Mouse (Mus musculus): ENCODE measurements around the gene Clic4. TPM values are rescaled to one million over a fixed set of nuclear protein-coding genes. Genes with fewer than 3 reads are reported as not detected.

The Clic4 gene
- total RNA-seq (2021), result 10 to 100 TPM; 31.8 to 34.1 TPM

DNA sequence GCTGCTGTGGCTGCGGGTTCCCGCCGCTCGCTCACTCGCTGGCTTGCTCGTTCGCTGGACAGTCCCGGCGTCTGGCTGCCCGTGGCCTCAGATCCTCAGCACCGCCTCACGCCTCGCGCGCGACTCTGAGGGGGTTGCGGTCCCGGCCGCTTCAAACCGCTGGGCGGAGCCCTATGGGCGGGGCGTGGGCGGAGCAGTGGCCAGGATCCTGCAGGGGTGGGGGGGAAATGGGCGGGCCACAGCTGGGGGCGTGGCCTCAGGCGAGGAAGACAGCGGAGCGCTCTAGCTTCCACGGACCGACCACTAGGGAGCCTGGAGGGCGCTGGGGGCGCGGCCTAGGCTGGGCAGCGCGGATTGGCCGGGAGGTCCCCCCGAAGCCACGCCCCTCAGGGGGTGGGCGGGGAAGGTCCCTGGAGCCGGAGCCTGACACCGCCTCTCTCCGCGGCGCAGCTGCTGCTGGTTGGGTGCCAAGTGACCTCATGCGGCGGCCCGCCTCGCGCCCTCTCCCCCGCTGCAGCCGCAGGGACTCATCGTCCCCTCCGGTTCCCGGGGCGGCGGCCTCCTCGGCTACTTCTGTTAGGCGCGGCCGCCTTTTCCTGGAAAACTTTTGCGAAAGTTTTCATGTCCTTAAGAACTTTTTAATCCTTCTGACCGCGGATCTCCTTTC lies at the start of gene Clic4:
Clic4 (minus strand) TSS at position 175 of the 667 bp plus-strand sequence.
- intact Hi-C loops (cut with DNase I), result loop anchor here (2.0 to 5.0 kb wide), 2 partner anchors 46 to 50 kb away; no protein-coding TSS in a partner anchor
- peak; percentile 93 to 97 for DNase-seq (ENCODE audit: low spot score in 2 of 2)

DNA sequence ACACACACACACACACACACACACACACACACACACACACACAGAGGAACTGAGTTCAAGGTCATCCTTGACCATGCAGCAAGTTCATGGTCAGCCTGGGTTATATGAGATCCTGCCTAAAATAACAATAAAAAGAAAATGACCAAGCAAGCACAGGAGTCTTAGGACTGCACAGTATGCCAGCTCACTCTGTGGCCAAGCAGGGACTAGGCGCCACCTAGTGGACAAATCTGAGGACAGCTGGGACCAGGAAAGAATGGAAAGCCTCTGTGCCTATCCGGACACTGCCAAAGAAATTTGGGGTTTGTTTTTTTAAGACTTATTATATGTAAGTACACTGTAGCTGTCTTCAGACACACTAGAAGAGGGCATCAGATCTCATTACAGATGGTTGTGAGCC lies 45.4 kb upstream of the Clic4 start:
- intact Hi-C loops (cut with DNase I), result loop anchor here (1.0 to 2.0 kb wide), 3 partner anchors 45 to 371 kb away; partner anchors contain the start of gene Clic4
- peak; percentile 64 to 74 for DNase-seq (ENCODE audit: low spot score in 2 of 2)

DNA sequence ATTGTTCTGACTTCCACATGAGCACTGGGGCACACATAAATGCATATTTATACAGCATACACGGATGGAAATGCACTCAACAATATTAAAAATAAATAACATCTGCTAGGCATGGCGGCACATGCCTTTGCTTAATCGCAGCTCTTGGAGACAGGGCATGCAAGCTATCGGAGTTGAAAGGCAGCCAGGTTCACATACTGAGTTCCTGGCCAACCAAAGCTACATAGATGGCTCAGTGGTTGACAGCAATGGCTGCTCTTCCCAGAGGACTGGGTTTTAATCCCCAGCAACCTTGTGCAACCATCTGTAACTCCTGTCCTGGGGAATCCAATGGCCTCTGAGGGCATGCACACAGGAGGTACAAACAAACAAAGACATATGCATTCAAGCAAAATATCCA lies 44.9 kb upstream of the Clic4 start:
- no peak for DNase-seq (ENCODE audit: low spot score in 2 of 2)
- intact Hi-C loops (cut with DNase I), result no loop called here

- intact Hi-C loops (cut with DNase I), result no loop called here
Observed at GRCm38 (mm10) chr4:135315287-135315686, 42.7 kb upstream of the Clic4 start.

GRCm38 (mm10) chr4:135314419-135314832 lies 41.8 kb upstream of the Clic4 start:
- intact Hi-C loops (cut with DNase I), result no loop called here

More at GRCm38 (mm10) chr4:135315287-135315686, 42.7 kb upstream of the Clic4 start:
- DNase-seq (ENCODE audit: low spot score in 2 of 2), result no peak

DNA sequence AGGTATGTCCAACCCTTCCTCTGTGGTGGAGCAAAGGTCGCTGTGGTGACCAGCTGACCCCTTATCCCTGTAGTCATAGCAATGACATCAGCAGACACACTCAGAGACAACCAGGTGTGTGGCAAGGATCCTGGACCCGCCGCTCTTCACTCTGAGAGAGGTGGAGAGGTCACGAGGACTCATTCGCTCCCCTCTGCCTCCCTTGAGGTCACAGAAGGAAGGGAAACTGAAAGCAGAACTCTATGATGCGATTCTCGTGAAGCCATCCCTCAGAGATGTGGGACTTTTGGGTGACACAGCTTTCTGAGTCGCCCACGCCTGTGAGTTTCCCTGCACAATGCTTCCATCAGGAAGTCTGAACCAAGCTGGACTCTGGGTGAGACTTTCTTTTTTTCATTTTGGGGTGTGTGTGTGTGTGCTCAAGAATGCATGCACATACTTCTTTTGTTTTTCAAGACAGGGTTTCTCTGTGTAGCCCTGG lies 41.2 kb upstream of the Clic4 start:
- DNase-seq (ENCODE audit: low spot score in 2 of 2), result peak in 1 of 2 experiments; percentile 61
- intact Hi-C loops (cut with DNase I), result no loop called here

More at GRCm38 (mm10) chr4:135314419-135314832, 41.8 kb upstream of the Clic4 start:
- no peak for DNase-seq (ENCODE audit: low spot score in 2 of 2)

GRCm38 (mm10) chr4:135313111-135313691 lies 40.6 kb upstream of the Clic4 start:
- intact Hi-C loops (cut with DNase I), result no loop called here
- DNase-seq (ENCODE audit: low spot score in 2 of 2), result no peak

DNA sequence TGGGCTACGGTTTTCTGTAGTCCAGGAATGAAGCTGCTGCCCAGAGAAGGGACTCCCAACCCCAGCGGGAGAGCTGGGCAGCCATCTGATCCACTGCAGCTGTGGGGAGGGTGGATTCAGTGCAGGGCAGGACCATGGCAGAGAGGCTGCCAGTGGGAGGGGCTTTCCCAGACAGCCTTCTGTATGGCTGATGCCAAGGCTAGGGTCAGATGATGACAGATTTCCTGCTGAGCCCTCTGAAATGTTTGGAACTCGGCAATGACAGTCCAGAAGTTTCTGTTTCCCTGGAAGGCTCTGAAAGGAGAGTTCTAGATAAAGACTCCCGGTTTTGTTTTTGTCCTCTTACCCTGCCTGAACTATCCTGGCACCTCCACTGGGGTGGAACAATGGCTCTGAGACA lies 40.1 kb upstream of the Clic4 start:
- no peak for DNase-seq (ENCODE audit: low spot score in 2 of 2)
- intact Hi-C loops (cut with DNase I), result no loop called here

GRCm38 (mm10) chr4:135310371-135310770 lies 37.8 kb upstream of the Clic4 start:
- DNase-seq (ENCODE audit: low spot score in 2 of 2), result no peak
- intact Hi-C loops (cut with DNase I), result no loop called here

DNA sequence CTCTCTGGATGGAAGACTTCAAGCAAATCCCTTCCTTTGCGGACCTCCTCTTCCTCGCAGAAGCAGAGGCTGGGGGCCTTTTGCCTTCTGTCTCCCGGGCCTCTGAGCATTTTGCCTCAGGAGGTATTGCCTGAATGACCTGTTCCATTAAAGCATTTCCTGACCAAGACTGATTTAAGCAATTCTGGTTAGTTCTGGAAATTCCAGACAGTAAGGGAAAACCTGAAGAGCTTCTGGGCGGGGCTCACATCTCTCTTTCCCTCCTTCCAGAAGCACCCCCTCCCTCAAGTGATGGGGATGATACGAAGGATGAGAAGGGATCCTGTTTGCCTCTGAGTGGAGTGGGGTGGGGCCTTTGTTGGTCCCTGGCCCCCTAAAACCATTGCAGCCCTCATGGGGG lies 37.1 kb upstream of the Clic4 start:
- no peak for DNase-seq (ENCODE audit: low spot score in 2 of 2)
- intact Hi-C loops (cut with DNase I), result no loop called here

- intact Hi-C loops (cut with DNase I), result no loop called here
- DNase-seq (ENCODE audit: low spot score in 2 of 2), result no peak
Observed at GRCm38 (mm10) chr4:135309112-135309659, 36.6 kb upstream of the Clic4 start.

DNA sequence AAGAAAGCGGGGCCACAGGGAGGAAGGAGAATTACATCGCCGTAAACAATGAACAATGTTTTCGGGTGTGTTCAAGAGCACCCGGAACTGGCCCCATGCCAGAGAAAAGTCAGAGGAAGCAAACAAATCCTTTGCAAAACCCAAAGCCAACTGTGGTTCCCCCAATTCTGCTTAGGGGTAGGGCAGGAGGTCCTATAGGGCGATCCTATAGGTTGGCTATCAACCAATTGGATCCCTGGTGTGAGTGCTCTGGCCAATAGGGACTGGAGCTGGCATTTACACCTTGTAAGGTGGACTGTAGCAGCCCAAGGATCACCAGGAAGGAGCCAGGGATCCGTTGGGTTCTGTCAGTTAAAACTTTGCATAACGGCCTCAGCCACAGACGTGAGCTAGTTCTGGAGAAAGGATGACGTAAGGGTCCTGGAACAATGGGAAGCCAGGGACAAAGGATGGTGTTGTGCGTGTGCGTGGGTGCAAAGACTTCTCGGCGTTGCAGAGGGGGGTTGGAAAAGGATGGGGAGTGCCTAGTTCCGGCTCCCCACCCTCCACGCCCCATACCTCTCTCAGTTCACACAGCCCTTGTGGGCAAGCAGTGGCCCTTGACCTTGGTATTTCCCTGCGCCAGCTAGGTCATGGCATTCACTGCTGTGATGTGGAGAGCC lies 34.5 kb upstream of the Clic4 start:
- no peak for DNase-seq (ENCODE audit: low spot score in 2 of 2)
- intact Hi-C loops (cut with DNase I), result no loop called here

- peak in 1 of 2 experiments; percentile 32 for DNase-seq (ENCODE audit: low spot score in 2 of 2)
- intact Hi-C loops (cut with DNase I), result no loop called here
Observed at GRCm38 (mm10) chr4:135306533-135306932, 33.9 kb upstream of the Clic4 start.

DNA sequence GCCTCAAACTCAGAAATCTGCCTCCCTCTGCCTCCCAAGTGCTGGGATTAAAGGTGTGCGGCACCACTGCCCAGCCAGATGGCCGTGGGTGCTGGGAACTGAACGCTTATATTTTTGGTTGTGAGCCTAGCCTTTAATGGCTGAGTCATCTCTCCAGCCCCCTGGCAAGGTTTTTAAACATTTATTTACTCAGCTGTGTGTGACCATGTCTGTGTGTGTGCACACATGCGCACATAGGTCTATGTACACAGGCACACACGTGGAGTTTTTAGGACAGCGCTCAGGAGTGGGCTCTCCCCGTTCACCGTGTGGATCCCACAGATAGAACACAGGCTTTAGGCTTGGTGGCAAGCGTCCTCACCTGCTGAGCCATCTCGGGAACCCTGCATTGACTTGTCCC lies 29.6 kb upstream of the Clic4 start:
- intact Hi-C loops (cut with DNase I), result no loop called here
- DNase-seq (ENCODE audit: low spot score in 2 of 2), result no peak

GRCm38 (mm10) chr4:135301166-135301565 lies 28.6 kb upstream of the Clic4 start:
- intact Hi-C loops (cut with DNase I), result no loop called here
- DNase-seq (ENCODE audit: low spot score in 2 of 2), result no peak

DNA sequence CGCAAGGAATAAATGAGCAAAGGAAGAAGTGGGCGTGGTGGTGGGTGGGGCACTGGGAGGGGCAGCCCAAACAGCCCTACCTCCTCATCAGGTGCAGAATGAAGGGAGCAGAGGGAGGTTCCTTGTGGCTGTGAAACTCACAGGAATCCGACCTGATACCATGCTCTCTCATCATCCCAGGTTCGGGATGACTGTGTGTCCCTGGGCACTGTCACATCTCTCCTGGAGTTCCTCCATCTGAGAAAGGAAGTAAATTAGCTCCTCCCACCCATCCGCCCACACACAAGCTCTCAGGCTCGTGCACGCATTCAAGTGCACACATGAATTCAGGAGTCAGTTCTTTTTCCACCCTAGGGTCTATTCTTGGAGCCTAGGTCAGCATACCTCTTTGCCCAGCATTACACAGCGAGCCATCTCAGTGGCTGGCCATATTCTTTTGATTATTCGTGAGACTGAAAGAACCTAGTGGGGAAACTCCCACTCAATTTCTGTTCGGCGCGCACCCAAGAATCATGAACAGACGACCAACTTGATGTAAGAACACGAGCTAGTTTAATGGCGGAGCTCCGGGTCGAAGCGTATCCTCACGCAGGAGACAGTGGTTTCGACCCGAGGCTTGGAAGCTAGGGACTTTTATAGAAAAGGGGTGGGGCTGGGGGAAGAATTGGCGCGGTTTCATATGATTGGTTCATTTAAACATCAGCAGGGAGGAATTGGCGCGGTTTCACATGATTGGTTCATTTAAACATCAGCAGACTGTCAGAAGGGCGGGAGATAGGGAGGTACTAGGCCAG lies 27.8 kb upstream of the Clic4 start:
- DNase-seq (ENCODE audit: low spot score in 2 of 2), result no peak
- intact Hi-C loops (cut with DNase I), result no loop called here

- intact Hi-C loops (cut with DNase I), result no loop called here
- DNase-seq (ENCODE audit: low spot score in 2 of 2), result no peak
Observed at GRCm38 (mm10) chr4:135298680-135299079, 26.1 kb upstream of the Clic4 start.

- intact Hi-C loops (cut with DNase I), result no loop called here
- DNase-seq (ENCODE audit: low spot score in 2 of 2), result peak; percentile 45 to 73
Observed at GRCm38 (mm10) chr4:135297931-135298546, 25.4 kb upstream of the Clic4 start.

DNA sequence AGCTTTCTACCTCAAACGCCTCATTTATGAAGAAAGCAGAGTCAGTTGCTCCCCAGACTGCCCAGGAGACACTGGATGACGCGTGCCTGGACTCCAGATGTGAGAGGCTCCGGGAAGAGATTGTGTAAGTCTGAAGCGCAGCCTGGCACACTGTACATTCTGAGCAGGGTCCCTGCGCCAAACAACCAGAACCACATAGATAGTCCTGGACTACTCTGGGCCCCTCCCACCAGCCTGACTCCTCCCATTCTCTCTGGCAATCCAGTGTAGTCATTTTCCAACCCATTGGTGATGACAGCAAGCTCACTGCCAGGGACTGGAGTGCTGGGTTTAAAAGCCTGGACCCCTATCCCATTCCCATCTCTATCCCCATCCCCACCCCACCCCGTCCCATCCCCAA lies 24.5 kb upstream of the Clic4 start:
- DNase-seq (ENCODE audit: low spot score in 2 of 2), result no peak
- intact Hi-C loops (cut with DNase I), result no loop called here

Measured in left cerebral cortex, postnatal 25 days (tissue).